ENCODE assay signal across 8 mouse cellular contexts in genomic region chr11:11974591-11975255, GRCm38 (mm10).
DNase-seq lines count a peak whose midpoint lies in the region; ATAC-seq lines count a peak whose summit lies in the region.

No protein-coding gene starts in this region.

- 43% methylated on average over 10 of the region's 10 CpGs for WGBS in lung, embryonic 15.5 days
- WGBS in forebrain, embryonic 10.5 days, result 43% methylated on average over 10 of the region's 10 CpGs
- WGBS in stomach, embryonic 16.5 days, result 38% methylated on average over 10 of the region's 10 CpGs

- ATAC-seq in lung, embryonic 15.5 days (ENCODE audit: borderline replicate concordance, extremely low read depth, low FRiP score, low TSS enrichment), result peak; percentile 47; the same call in 1 of the 2 replicates
- peak; percentile 47; the same call in 1 of the 2 replicates for ATAC-seq in megakaryocyte, adult 5-6 weeks (ENCODE audit: poor library complexity, severe bottlenecking)
- no peak for ATAC-seq in stomach, embryonic 16.5 days (ENCODE audit: insufficient read depth, low FRiP score)

- no peak for DNase-seq in lung, postnatal 10 days
- peak; percentile 45 for DNase-seq in T-cell, adult 2 months (ENCODE audit: low spot score)
- DNase-seq in forebrain, embryonic 10.5 days (ENCODE audit: extremely low spot score, low spot score), result peak; percentile 14
- peak; percentile 47 for DNase-seq in kidney, adult 8-10 months
- no peak for DNase-seq in frontal cortex, postnatal 14 days (ENCODE audit: low spot score in 2 of 2)

- no peak overlapping the region for H3K9ac ChIP-seq in lung, embryonic 15.5 days
- 0 out of 2 replicates have a peak overlapping the region, but pooled peaks have one; percentile 5 for H3K9ac ChIP-seq in stomach, embryonic 16.5 days (ENCODE audit: low read length)

- H3K4me1 ChIP-seq in lung, embryonic 15.5 days, result peaks cover 10% of the 10 kb centered on the region
- peaks cover 9% of the 10 kb centered on the region for H3K4me1 ChIP-seq in forebrain, embryonic 10.5 days
- 0 out of 2 replicates have a peak, but pooled peaks cover 5% of the 10 kb centered on the region for H3K4me1 ChIP-seq in stomach, embryonic 16.5 days (ENCODE audit: control insufficient read depth, insufficient read depth, low read length)

- no peak overlapping the region for H3K27ac ChIP-seq in lung, embryonic 15.5 days
- H3K27ac ChIP-seq in forebrain, embryonic 10.5 days, result no peak overlapping the region
- no peak overlapping the region for H3K27ac ChIP-seq in stomach, embryonic 16.5 days (ENCODE audit: low read length)

- H3K4me3 ChIP-seq in lung, embryonic 15.5 days, result no peak overlapping the region
- H3K4me3 ChIP-seq in forebrain, embryonic 10.5 days, result no peak overlapping the region
- no peak overlapping the region for H3K4me3 ChIP-seq in stomach, embryonic 16.5 days (replicated peaks; ENCODE audit: low read length)

- H3K36me3 ChIP-seq in lung, embryonic 15.5 days, result peaks cover 28% of the 10 kb centered on the region
- peaks cover 77% of the 10 kb centered on the region for H3K36me3 ChIP-seq in forebrain, embryonic 10.5 days (replicated peaks)
- H3K36me3 ChIP-seq in stomach, embryonic 16.5 days (ENCODE audit: control insufficient read depth, insufficient read depth, low read length), result peaks cover 12% of the 10 kb centered on the region

- no peak overlapping the region for H3K4me2 ChIP-seq in lung, embryonic 15.5 days
- H3K4me2 ChIP-seq in stomach, embryonic 16.5 days (ENCODE audit: low read depth, low read length), result no peak overlapping the region; the same call in 1 of the 2 replicates

- H3K27me3 ChIP-seq in lung, embryonic 15.5 days, result no peaks in the 10 kb centered on the region; the same call in 1 of the 2 replicates
- H3K27me3 ChIP-seq in forebrain, embryonic 10.5 days (ENCODE audit: poor library complexity, severe bottlenecking), result peaks cover 7% of the 10 kb centered on the region
- H3K27me3 ChIP-seq in stomach, embryonic 16.5 days (ENCODE audit: control insufficient read depth, insufficient read depth, low read length), result no peaks in the 10 kb centered on the region

- H3K9me3 ChIP-seq in lung, embryonic 15.5 days, result 0 out of 2 replicates have a peak, but pooled peaks cover 3% of the 10 kb centered on the region
- peaks cover 9% of the 10 kb centered on the region for H3K9me3 ChIP-seq in forebrain, embryonic 10.5 days
- H3K9me3 ChIP-seq in stomach, embryonic 16.5 days (replicated peaks; ENCODE audit: control insufficient read depth, low read length), result 0 out of 2 replicates have a peak, but pooled peaks cover 3% of the 10 kb centered on the region

Comparison
In these comparisons a context has a peak if more than half of its experiments do, and no peak if none do; other contexts are left out.
1. DNase-seq: peak in T-cell, adult 2 months (single experiment), forebrain, embryonic 10.5 days (single experiment) and kidney, adult 8-10 months (2 of 2); none in lung, postnatal 10 days (single experiment) and frontal cortex, postnatal 14 days (0 of 2).